Mouse (Mus musculus): ENCODE measurements around the gene Bhlha15.

DNA sequence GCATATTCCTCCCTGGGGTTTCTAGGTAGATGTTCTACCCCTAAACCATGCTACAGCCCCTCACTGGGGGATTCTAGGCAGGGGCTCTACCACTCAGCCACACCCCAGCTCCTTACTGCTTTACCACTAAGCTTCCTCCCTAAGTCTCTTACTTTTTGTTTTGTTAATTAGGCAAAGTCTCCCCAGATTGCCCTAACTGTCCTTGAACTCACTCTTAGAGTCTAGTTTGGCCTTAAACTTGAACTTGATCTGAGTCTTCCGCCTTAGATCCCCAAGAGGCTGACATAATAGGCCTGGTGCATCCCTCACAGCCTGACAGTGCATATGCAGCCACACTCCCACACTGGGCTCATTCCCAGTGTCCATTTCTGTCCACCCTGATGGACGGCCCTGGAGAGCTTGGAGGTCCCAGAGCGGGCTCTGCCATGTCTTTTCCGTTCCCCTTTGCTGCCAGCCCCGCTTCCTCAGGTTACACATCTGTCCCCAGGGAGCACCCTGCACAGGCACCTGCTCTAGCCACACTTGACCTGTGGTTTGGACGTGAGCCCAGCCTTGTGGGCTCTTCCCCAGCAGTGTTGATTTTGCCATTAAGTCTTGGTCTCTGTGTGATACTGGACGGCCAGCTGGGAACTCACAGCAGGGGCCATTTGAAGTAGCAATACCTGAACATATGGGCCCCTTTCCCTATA lies 6.3 kb upstream of the Bhlha15 start:
- no peak for TF ChIP-seq CTCF (IDR thresholded peaks at IDR 0.05; ENCODE audit: low read depth, low read length)
- no peak for TF ChIP-seq POLR2A (IDR thresholded peaks at IDR 0.05; ENCODE audit: insufficient read depth, low read length)

Measured in ES-Bruce4 (cell line).